Mouse (Mus musculus): ENCODE results near the gene Samd3.

The Samd3 gene

DNA sequence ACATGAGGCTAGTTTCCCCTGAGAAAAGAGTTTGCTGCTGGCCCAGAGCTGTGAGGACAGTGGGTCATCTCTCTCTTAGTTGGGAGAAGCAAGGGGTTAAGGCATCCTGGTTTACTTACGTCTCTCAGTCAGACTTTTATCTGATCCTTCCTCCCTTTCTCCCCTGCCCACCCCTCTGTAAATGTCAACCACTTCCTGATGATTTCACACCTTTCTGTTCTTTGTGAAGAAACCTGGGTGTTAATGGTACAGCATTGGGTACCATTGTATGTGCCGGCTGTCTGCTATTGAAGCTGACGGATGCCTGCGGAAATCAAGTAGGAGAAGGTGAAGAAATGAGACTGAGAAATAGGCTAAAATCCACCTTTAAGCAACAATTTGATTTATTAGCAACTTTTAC lies at the start of gene Samd3:
Gene Samd3, plus strand, starts transcription at position 220 of the 400 bp plus-strand sequence.
- no peak for DNase-seq (ENCODE audit: low spot score in 2 of 2)

- no peak for DNase-seq (ENCODE audit: low spot score in 2 of 2)
Observed at GRCm38 (mm10) chr10:26185289-26185688, 44.2 kb upstream of the Samd3 start.

DNA sequence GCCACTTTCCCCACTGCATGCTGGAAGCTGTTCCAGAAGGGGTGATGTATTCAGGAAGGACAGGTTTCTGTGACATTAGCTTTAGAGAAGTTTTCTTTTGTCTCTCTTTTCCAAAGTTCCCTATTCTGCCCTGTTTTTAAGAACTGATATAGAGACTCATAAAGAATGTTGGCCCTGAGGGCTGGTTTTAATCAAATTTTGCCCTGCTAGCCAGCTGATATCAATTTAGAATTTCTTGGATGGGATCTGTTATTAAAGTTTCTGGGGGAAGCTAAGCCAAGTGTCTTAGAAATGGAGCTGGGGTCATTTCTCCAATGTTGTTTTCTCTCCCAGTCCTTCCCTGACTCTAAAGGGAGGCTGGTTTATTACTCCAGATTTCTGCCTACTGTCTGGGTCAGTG lies 38.7 kb upstream of the Samd3 start:
- no peak for DNase-seq (ENCODE audit: low spot score in 2 of 2)

DNA sequence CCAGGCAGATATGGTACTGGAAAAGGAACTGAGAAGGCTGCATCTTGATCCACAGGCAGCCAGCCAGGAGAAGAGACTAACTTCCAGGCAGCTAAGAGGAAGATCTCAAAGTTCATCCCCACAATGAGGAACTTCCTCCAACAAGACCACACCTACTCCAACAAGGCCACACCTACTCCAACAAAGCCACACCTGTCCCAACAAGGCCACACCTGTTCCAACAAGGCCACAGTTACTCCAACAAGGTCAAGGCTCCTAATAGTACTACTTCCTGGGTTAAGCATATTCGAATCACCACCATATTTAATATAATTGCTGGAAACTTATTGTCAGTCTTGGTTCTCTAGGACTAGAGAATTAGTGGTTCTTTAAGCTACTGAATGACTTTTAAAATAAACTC lies 34.6 kb upstream of the Samd3 start:
- DNase-seq (ENCODE audit: low spot score in 2 of 2) = no peak

GRCm38 (mm10) chr10:26202708-26203368 lies 26.7 kb upstream of the Samd3 start:
- DNase-seq (ENCODE audit: low spot score in 2 of 2) = no peak

- no peak for DNase-seq (ENCODE audit: low spot score in 2 of 2)
Observed at GRCm38 (mm10) chr10:26220729-26221128, 8.8 kb upstream of the Samd3 start.

DNA sequence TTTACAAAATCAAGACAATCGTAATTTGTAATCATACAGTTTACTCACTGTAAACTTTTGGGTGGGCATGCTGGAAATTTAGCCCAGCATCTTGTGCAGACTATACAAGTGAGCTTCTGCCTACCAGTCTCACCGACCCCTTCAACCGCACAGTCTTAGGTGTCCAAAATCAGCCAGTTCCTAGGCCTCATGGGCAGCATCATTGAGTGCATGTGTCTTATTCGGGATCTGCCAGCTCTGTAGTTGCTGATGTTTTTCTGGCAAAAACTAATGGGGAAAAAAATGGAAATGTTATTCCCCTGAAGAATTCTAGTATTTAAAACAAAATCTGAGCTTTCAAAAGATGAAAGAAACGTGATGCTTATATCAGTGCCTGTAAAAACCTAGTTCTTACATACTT lies 3.3 kb upstream of the Samd3 start:
- no peak for DNase-seq (ENCODE audit: low spot score in 2 of 2)

GRCm38 (mm10) chr10:26226734-26227133 lies 2.8 kb upstream of the Samd3 start:
- no peak for DNase-seq (ENCODE audit: low spot score in 2 of 2)

DNA sequence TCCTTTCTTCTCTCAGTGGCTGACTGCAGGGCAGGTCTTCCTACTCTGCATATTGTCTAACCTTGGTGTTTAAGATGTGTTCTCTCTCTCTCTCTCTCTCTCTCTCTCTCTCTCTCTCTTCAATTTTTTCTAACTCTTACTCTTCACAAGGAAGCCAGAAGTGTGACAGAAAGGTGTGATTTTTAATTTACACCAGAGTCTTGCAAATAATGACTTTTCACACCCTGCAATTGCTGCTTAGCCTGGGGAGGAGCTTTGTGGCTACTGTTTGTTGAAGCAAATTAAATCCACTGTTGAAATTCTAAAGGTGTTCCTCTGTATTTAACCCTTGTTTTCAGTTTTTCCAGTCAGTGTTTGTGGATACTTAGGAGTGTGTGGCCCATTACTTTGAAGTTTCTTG lies 1.3 kb upstream of the Samd3 start:
- no peak for DNase-seq (ENCODE audit: low spot score in 2 of 2)

- DNase-seq (ENCODE audit: low spot score in 2 of 2) = no peak
Observed at GRCm38 (mm10) chr10:26232071-26232653, 2.7 kb downstream of the Samd3 start.

DNA sequence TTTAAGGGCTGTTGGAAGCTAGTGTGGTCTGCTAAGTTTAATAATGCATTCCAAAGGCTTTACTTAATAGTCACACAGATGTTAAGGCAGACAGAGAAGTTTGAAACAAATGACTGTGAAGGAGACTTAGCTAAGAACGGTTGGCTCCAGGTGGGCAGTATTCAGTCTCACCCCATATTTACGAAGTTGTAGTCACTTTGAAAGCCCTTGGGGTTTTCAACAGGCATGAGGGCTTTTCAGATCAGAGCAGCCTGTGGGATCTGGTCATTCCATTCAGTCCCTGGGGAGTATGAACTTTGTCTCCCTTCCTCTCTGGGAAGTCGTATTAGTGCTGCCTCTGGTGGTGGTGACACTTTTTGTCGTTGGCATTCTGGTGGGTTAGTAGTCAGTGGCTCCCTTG lies 9.1 kb downstream of the Samd3 start:
- no peak for DNase-seq (ENCODE audit: low spot score in 2 of 2)

DNA sequence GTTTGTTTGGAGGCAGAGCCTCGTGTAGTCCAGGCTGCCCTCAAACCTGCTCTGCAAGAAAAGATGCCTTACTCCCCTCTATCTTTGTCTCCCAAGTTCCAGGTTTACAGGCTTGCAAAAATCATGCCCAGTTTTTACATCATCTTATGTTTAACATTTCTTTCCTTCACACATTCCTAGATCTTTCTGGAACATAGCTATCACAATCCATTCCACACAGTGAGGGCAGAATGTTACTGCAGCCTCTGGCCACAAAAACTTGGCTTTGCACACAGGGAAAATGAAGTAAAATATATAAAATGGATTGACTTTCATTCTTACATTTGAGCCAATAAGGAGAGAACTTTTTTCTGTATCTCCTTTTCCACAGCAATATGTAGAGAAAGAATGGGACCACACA lies 9.6 kb downstream of the Samd3 start:
- DNase-seq (ENCODE audit: low spot score in 2 of 2) = no peak

DNA sequence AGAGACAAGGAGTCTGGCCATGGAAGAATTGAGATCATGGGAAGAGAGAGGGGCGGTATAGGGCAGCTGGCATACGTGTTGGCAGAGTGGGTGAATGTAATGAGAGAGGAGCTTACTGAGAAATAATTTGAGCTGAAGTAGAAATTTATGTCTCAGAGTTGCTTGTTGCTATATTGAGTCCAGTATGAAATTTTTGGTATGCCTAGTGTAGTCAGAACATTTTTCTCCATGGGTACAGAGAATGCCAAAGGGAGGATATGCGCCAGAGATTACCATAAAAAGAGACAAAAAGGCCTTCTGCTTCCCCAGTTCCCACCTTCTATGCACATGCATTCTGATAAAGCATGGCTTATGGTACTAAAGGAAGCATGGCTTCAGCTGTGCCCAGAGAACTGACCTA lies 13.7 kb downstream of the Samd3 start:
- no peak for DNase-seq (ENCODE audit: low spot score in 2 of 2)

DNA sequence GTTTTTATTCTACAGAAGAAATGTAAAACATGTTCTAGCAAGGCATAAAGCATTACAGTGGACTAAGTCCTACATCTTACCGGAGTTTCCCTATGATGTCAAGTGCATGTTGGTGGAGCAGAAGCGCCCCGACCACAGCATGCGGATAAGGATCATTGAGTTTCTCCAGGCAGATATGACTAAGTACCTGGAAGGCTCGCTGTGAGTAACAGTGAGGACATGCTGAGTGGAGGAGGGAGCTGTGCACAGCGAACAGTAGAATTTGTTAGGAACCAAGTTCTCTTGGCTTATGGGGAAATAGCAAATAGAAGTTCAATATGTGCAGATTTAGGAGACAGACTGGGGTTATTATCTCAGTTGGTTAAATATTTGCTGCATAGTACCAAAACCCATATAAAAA lies 15.0 kb downstream of the Samd3 start:
- no peak for DNase-seq (ENCODE audit: low spot score in 2 of 2)

DNA sequence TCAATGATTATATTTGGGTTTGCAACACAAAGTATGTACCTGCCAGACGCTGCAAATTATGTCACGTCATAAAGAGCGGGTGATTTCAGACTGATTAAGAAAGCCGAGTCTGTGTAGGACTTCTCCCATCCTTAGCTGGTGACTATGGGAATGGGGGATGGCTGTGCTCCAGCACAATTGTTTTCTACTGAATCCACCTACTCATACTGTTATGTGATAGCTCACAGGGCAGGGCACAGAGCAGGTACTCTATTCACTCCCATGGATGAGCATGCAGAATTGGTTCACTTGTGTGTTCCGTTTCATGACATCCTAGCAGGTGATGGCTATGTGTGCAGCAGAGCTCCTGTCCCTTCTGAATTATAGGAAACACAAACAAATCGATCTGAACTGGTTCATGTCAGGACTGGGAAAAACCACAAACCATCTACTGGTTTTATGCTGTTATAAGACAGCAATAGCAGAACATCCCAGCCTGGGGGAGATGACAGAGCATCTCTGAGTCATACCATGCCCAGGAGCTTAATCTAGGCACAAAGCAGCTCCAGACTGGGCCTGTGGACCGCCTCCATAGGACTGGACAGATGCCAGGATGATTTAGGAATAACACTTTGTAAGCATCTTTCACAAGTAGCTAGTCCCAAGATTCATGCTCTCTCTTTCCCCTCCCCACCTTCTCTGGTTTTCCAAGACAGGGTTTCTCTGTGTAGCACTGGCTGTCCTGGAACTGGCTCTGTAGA lies 20.1 kb downstream of the Samd3 start:
- DNase-seq (ENCODE audit: low spot score in 2 of 2) = no peak

- DNase-seq (ENCODE audit: low spot score in 2 of 2) = no peak
Observed at GRCm38 (mm10) chr10:26259908-26260307, 30.4 kb downstream of the Samd3 start.

DNA sequence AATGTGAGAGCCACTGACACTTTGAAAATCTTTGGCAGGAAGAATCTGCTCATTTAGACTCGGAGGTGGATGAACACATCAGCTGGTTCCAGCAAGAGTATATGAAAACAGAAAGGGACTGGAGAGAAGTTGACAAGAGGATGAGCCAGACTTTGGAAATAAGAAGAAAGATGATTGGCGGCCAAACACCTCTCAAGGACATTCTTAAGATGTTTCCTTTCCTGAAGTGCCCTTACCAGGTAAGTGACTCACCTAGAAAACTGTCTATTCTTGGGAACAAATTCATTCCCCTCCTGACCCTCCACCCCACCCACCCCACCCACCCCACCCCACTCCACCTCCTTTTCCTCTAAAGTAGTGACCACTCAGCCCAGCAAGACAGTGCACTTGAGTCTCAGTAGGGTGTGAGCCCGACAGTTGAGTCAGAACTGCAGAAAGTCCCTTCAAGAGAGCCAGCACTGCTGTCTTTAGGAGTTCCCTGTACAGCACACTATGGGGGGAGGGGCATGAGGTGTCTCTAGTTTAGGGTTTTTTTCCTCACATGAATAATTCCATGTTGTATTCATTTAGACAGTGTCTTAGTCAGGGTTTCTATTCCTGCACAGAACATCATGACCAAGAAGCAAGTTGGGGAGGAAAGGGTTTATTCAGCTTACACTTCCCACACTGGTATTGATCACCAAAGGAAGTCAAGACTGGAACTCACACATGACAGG lies 34.4 kb downstream of the Samd3 start:
- DNase-seq (ENCODE audit: low spot score in 2 of 2) = no peak

- no peak for DNase-seq (ENCODE audit: low spot score in 2 of 2)
Observed at GRCm38 (mm10) chr10:26275414-26275813, 45.9 kb downstream of the Samd3 start.

DNA sequence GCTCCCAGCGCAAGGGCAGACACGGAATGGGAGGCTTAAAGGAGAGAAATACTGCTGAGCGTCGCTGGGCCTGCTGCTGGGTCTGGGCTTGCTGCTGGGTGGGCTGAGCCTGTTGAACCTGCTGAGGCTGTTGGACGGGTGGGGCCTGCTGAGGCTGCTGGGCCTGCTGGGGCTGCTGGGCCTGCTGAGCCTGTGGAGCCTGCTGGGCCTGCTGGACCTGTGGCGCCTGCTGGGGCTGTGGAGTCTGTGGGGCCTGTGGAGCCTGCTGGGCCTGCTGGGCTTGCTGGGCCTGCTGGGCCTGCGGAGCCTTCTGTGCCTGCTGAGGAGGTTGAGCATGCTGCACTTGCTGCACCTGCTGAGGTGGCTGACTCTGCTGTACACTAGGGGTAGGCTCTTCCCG lies 50.5 kb downstream of the Samd3 start:
- no peak for DNase-seq (ENCODE audit: low spot score in 2 of 2)

DNA sequence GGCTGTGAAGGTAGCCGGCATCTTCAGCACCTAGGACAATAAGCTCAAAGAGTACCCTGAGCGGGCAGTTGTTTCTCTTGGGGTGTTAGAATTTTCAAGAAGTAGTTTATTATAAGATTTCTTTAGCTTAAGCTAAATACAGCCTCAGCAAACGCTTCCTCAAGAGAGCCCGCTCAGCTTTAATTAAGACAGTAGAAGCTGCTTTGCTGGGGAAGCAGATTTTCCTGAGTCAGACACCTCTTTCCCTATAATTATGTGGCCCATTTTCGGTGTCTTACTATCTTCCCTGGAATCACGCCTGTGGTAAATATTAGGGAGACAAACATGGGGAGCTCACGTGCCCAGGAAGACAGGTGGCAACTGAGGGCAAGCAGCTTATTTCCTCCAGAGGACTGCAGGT lies 57.6 kb downstream of the Samd3 start:
- DNase-seq (ENCODE audit: low spot score in 2 of 2) = no peak

- no peak for DNase-seq (ENCODE audit: low spot score in 2 of 2)
Observed at GRCm38 (mm10) chr10:26297200-26297599, 67.7 kb downstream of the Samd3 start.

GRCm38 (mm10) chr10:26297626-26298025 lies 68.1 kb downstream of the Samd3 start:
- no peak for DNase-seq (ENCODE audit: low spot score in 2 of 2)

DNA sequence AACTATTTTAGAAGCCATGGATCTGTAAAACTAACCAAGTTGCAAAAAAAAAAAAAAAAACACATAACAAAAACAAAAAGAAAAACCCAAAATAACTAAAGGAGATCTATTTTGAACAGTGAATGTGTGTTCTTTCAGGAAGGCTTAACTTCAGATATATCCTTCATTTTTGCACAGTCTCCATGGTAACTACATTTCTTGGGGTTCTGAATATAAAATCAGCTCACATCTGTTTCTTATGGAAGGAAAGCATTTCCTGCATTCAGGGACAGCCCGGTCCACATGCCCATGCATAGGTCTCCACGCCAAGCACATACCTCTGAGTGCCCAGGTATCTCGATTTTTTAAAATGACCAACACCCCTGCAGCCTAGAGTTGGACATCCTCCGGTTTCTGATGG lies 72.8 kb downstream of the Samd3 start:
- no peak for DNase-seq (ENCODE audit: low spot score in 2 of 2)

All from urinary bladder, postnatal 36 days (tissue).